Mouse (Mus musculus): Measurements from ENCODE around the gene Olfr633. TPM values are rescaled to one million over a fixed set of nuclear protein-coding genes. Genes with fewer than 3 reads are reported as not detected.
A peak's percentile ranks its signal among the peaks of the same experiment; 100 is the strongest.
"Not testable (repeated sequence)": the region's sequence is repeated elsewhere in the genome, so short reads cannot be mapped to it uniquely, and the experiment has no call there.

Olfr633 gene
- not detected in 2 replicates for polyA plus RNA-seq (2014; fragmentation: Nextera tagmentation; extraction: Ambion mirVana)

GRCm38 (mm10) chr7:103944137-103944536, at the start of gene Olfr633:
Gene Olfr633 (plus strand): TSS chr7:103944437.
- H3K27me3 ChIP-seq (ENCODE audit: control insufficient read depth, insufficient read depth, low read length): no peaks in the 10 kb centered on the region
- no peak within 1 kb of the TSS for H3K27ac ChIP-seq (ENCODE audit: low read length)
- H3K36me3 ChIP-seq (ENCODE audit: control insufficient read depth, insufficient read depth, low read length): no peaks in the 10 kb centered on the region
- no peaks in the 10 kb centered on the region for H3K4me1 ChIP-seq (ENCODE audit: control insufficient read depth, insufficient read depth, low read length)
- H3K9me3 ChIP-seq (ENCODE audit: control insufficient read depth, low read depth, low read length): no peaks in the 10 kb centered on the region
- H3K9ac ChIP-seq (replicated peaks; ENCODE audit: low read depth, low read length): no peak within 1 kb of the TSS
- ATAC-seq (ENCODE audit: insufficient number of reproducible peaks, insufficient read depth, low FRiP score, low read depth): no peak
- H3K4me3 ChIP-seq (ENCODE audit: low read depth, low read length): no peak within 1 kb of the TSS
- no peak within 1 kb of the TSS for H3K4me2 ChIP-seq (replicated peaks; ENCODE audit: low read depth, low read length)

DNA sequence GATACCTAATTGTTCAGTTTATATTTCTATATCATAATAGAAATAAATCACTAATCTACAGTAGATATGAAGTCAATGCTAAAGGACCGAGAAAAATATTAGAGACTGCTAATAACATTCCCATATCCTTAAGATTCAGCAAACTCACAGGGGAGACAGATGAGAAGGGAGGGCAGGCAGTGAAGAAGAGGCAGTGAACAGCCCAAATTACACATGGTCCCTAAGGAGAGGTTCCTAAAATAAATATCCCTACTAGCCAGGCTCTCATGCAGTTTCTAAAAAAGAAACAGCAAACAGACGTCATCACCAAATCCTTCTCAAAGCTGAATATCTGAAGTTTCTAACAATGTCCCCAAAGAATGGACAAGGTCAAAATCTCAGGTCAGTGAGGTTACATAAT, 41.0 kb upstream of the Olfr633 start, which contains the start of gene Olfr65:
TSS of gene Olfr65 (plus strand) at position 301 of the 400 bp plus-strand sequence.
- no peak within 1 kb of the TSS for H3K27ac ChIP-seq (ENCODE audit: low read length)
- H3K36me3 ChIP-seq (ENCODE audit: control insufficient read depth, insufficient read depth, low read length): no peaks in the 10 kb centered on the region
- 72% methylated on average over 2 of the region's 2 CpGs for WGBS
- H3K27me3 ChIP-seq (ENCODE audit: control insufficient read depth, insufficient read depth, low read length): no peaks in the 10 kb centered on the region
- H3K4me2 ChIP-seq (replicated peaks; ENCODE audit: low read depth, low read length): no peak within 1 kb of the TSS
- H3K4me1 ChIP-seq (ENCODE audit: control insufficient read depth, insufficient read depth, low read length): no peaks in the 10 kb centered on the region
- no peak for ATAC-seq (ENCODE audit: insufficient number of reproducible peaks, insufficient read depth, low FRiP score, low read depth)
- no peaks in the 10 kb centered on the region for H3K9me3 ChIP-seq (ENCODE audit: control insufficient read depth, low read depth, low read length)
- no peak within 1 kb of the TSS for H3K4me3 ChIP-seq (ENCODE audit: low read depth, low read length)
- no peak within 1 kb of the TSS for H3K9ac ChIP-seq (replicated peaks; ENCODE audit: low read depth, low read length)

- 24% methylated on average over 3 of the region's 3 CpGs for WGBS
- Histone ChIP-seq H3K4me3 (ENCODE audit: low read depth, low read length) (no peak overlapping the region), H3K9me3 (ENCODE audit: control insufficient read depth, low read depth, low read length) (no peaks in the 10 kb centered on the region), H3K4me1 (ENCODE audit: control insufficient read depth, insufficient read depth, low read length) (no peaks in the 10 kb centered on the region), H3K27ac (ENCODE audit: low read length) (no peak overlapping the region), H3K4me2 (replicated peaks; ENCODE audit: low read depth, low read length) (no peak overlapping the region), H3K27me3 (ENCODE audit: control insufficient read depth, insufficient read depth, low read length) (no peaks in the 10 kb centered on the region), H3K36me3 (ENCODE audit: control insufficient read depth, insufficient read depth, low read length) (no peaks in the 10 kb centered on the region), H3K9ac (replicated peaks; ENCODE audit: low read depth, low read length) (no peak overlapping the region)
- peak; percentile 89; the same call in 1 of the 2 replicates for ATAC-seq (ENCODE audit: insufficient number of reproducible peaks, insufficient read depth, low FRiP score, low read depth)
Observed at GRCm38 (mm10) chr7:103910047-103910446, 34.2 kb upstream of the Olfr633 start.

GRCm38 (mm10) chr7:103912969-103913511, 31.2 kb upstream of the Olfr633 start:
- Histone ChIP-seq H3K27me3 (ENCODE audit: control insufficient read depth, insufficient read depth, low read length) (no peaks in the 10 kb centered on the region), H3K36me3 (ENCODE audit: control insufficient read depth, insufficient read depth, low read length) (no peaks in the 10 kb centered on the region), H3K4me2 (replicated peaks; ENCODE audit: low read depth, low read length) (no peak overlapping the region), H3K4me3 (ENCODE audit: low read depth, low read length) (no peak overlapping the region), H3K9ac (replicated peaks; ENCODE audit: low read depth, low read length) (no peak overlapping the region), H3K4me1 (ENCODE audit: control insufficient read depth, insufficient read depth, low read length) (no peaks in the 10 kb centered on the region), H3K9me3 (ENCODE audit: control insufficient read depth, low read depth, low read length) (no peaks in the 10 kb centered on the region), H3K27ac (ENCODE audit: low read length) (no peak overlapping the region)
- ATAC-seq (ENCODE audit: insufficient number of reproducible peaks, insufficient read depth, low FRiP score, low read depth): no peak
- 36% methylated on average over 8 of the region's 8 CpGs for WGBS

DNA sequence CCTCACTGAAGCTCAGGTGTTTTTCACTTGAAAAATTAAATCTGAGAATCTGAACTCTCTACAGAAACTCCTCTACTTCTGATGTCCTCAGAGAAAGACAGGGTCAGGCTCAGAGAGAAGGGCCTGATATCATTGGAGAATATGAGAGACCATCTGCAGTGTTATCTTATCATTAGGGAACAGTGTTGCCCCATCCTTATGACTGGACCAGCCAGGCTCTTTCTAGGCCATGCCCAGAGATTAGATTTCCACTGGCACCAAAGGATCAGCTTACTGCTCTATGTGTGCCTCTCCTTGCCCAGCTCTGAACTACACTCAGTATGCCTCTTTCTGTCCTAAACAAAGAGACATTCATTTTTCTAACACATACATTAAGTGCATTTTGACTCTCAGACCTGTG, 28.9 kb upstream of the Olfr633 start:
- Histone ChIP-seq H3K9me3 (ENCODE audit: control insufficient read depth, low read depth, low read length) (no peaks in the 10 kb centered on the region), H3K27ac (ENCODE audit: low read length) (no peak overlapping the region), H3K4me1 (ENCODE audit: control insufficient read depth, insufficient read depth, low read length) (no peaks in the 10 kb centered on the region), H3K27me3 (ENCODE audit: control insufficient read depth, insufficient read depth, low read length) (no peaks in the 10 kb centered on the region), H3K4me3 (ENCODE audit: low read depth, low read length) (no peak overlapping the region), H3K36me3 (ENCODE audit: control insufficient read depth, insufficient read depth, low read length) (no peaks in the 10 kb centered on the region), H3K9ac (replicated peaks; ENCODE audit: low read depth, low read length) (no peak overlapping the region), H3K4me2 (replicated peaks; ENCODE audit: low read depth, low read length) (no peak overlapping the region)
- ATAC-seq (ENCODE audit: insufficient number of reproducible peaks, insufficient read depth, low FRiP score, low read depth): peak; percentile 71; the same call in 1 of the 2 replicates

DNA sequence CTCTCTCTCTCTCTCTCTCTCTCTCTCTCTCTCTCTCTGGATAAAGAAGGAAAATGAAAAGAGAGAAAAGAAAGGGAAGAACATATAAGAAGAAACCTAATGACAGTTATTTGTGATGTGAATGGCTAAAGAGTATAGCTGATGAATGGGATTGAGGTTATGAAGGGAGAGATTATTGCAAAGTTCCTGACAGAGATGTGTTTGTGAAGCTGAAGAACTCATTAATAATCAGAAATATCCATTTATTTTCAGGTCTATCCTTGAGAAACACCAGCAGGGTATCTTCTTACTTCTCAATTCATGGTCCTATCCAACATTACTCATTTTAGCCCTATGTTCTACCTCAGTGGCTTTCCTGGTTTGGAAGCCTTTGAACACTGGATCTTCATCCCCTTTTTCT, 15.7 kb upstream of the Olfr633 start, which contains the start of gene Olfr631:
TSS of gene Olfr631 (plus strand) at position 301 of the 400 bp plus-strand sequence.
- Histone ChIP-seq H3K4me1 (ENCODE audit: control insufficient read depth, insufficient read depth, low read length) (no peaks in the 10 kb centered on the region), H3K9ac (replicated peaks; ENCODE audit: low read depth, low read length) (no peak within 1 kb of the TSS), H3K4me3 (ENCODE audit: low read depth, low read length) (no peak within 1 kb of the TSS), H3K9me3 (ENCODE audit: control insufficient read depth, low read depth, low read length) (no peaks in the 10 kb centered on the region), H3K27me3 (ENCODE audit: control insufficient read depth, insufficient read depth, low read length) (no peaks in the 10 kb centered on the region), H3K27ac (ENCODE audit: low read length) (no peak within 1 kb of the TSS), H3K36me3 (ENCODE audit: control insufficient read depth, insufficient read depth, low read length) (no peaks in the 10 kb centered on the region), H3K4me2 (replicated peaks; ENCODE audit: low read depth, low read length) (no peak within 1 kb of the TSS)
- ATAC-seq (ENCODE audit: insufficient number of reproducible peaks, insufficient read depth, low FRiP score, low read depth): no peak

GRCm38 (mm10) chr7:103934264-103934663, 10.0 kb upstream of the Olfr633 start, which contains the start of gene Olfr632:
Gene Olfr632 (plus strand): TSS chr7:103934347.
- H3K36me3 ChIP-seq (ENCODE audit: control insufficient read depth, insufficient read depth, low read length): no peaks in the 10 kb centered on the region
- ATAC-seq (ENCODE audit: insufficient number of reproducible peaks, insufficient read depth, low FRiP score, low read depth): no peak
- no peaks in the 10 kb centered on the region for H3K9me3 ChIP-seq (ENCODE audit: control insufficient read depth, low read depth, low read length)
- H3K4me3 ChIP-seq (ENCODE audit: low read depth, low read length): no peak within 1 kb of the TSS
- no peak within 1 kb of the TSS for H3K9ac ChIP-seq (replicated peaks; ENCODE audit: low read depth, low read length)
- H3K4me1 ChIP-seq (ENCODE audit: control insufficient read depth, insufficient read depth, low read length): no peaks in the 10 kb centered on the region
- no peak within 1 kb of the TSS for H3K4me2 ChIP-seq (replicated peaks; ENCODE audit: low read depth, low read length)
- WGBS: 73% methylated on average over 2 of the region's 2 CpGs
- H3K27ac ChIP-seq (ENCODE audit: low read length): no peak within 1 kb of the TSS
- no peaks in the 10 kb centered on the region for H3K27me3 ChIP-seq (ENCODE audit: control insufficient read depth, insufficient read depth, low read length)

- no peaks in the 10 kb centered on the region for H3K9me3 ChIP-seq (ENCODE audit: control insufficient read depth, low read depth, low read length)
- no peak overlapping the region for H3K4me3 ChIP-seq (ENCODE audit: low read depth, low read length)
- H3K36me3 ChIP-seq (ENCODE audit: control insufficient read depth, insufficient read depth, low read length): no peaks in the 10 kb centered on the region
- no peak overlapping the region for H3K9ac ChIP-seq (replicated peaks; ENCODE audit: low read depth, low read length)
- H3K4me1 ChIP-seq (ENCODE audit: control insufficient read depth, insufficient read depth, low read length): no peaks in the 10 kb centered on the region
- H3K27ac ChIP-seq (ENCODE audit: low read length): no peak overlapping the region
- no peak for ATAC-seq (ENCODE audit: insufficient number of reproducible peaks, insufficient read depth, low FRiP score, low read depth)
- no peaks in the 10 kb centered on the region for H3K27me3 ChIP-seq (ENCODE audit: control insufficient read depth, insufficient read depth, low read length)
- 28% methylated on average over 2 of the region's 2 CpGs for WGBS
- no peak overlapping the region for H3K4me2 ChIP-seq (replicated peaks; ENCODE audit: low read depth, low read length)
Observed at GRCm38 (mm10) chr7:103942730-103943129, 1.5 kb upstream of the Olfr633 start.

DNA sequence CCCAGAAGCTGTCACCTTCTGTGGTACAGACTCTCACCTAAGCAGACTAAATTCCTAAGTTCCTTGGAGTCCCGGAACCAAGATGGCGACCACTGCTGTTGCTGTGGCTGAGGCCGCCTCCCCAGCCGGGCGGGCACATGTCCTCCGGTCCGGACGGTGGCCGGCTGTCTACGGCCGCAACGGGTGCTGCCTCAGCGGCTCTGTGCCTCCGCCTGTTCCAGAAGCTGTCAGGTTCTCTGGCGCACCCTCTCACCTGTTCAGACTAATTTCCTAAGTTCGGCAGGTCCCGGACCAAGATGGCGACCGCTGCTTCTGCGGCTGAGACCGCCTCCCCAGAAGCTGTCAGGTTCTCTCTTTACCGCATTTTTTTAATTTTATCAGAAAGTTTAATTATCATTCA, 22.6 kb downstream of the Olfr633 start:
- H3K4me3 ChIP-seq (ENCODE audit: low read depth, low read length); H3K9me3 ChIP-seq (ENCODE audit: control insufficient read depth, low read depth, low read length); H3K4me2 ChIP-seq (replicated peaks; ENCODE audit: low read depth, low read length); H3K9ac ChIP-seq (replicated peaks; ENCODE audit: low read depth, low read length); H3K36me3 ChIP-seq (ENCODE audit: control insufficient read depth, insufficient read depth, low read length); H3K4me1 ChIP-seq (ENCODE audit: control insufficient read depth, insufficient read depth, low read length); H3K27me3 ChIP-seq (ENCODE audit: control insufficient read depth, insufficient read depth, low read length); H3K27ac ChIP-seq (ENCODE audit: low read length); ATAC-seq (ENCODE audit: insufficient number of reproducible peaks, insufficient read depth, low FRiP score, low read depth): not testable (repeated sequence)
- WGBS: 91% methylated on average over 22 of the region's 22 CpGs
